8 mouse cellular contexts compared by ENCODE assay signal in genomic region chr2:155357686-155358399, GRCm38 (mm10). TPM values are rescaled to one million over a fixed set of nuclear protein-coding genes. Genes with fewer than 3 reads are reported as not detected.
DNase-seq lines count a peak whose midpoint lies in the region; ATAC-seq lines count a peak whose summit lies in the region.

No protein-coding gene starts in this region.

- H3K27me3 ChIP-seq in forebrain, embryonic 16.5 days (replicated peaks; ENCODE audit: control insufficient read depth, insufficient read depth, low read length) = peaks cover 3% of the 10 kb centered on the region; the same call in 1 of the 2 replicates
- no peaks in the 10 kb centered on the region for H3K27me3 ChIP-seq in midbrain, embryonic 14.5 days (ENCODE audit: control insufficient read depth, insufficient read depth, low read length)

- H3K36me3 ChIP-seq in forebrain, embryonic 16.5 days (ENCODE audit: control insufficient read depth, insufficient read depth) = no peaks in the 10 kb centered on the region
- H3K36me3 ChIP-seq in midbrain, embryonic 14.5 days (ENCODE audit: control insufficient read depth, insufficient read depth, low read length) = no peaks in the 10 kb centered on the region

- peak overlapping the region; percentile 87 for H3K4me2 ChIP-seq in forebrain, embryonic 16.5 days (ENCODE audit: low read length)
- peak overlapping the region; percentile 59 for H3K4me2 ChIP-seq in midbrain, embryonic 14.5 days (ENCODE audit: low read length)

- peak; percentile 43 for ATAC-seq in forebrain, embryonic 16.5 days
- ATAC-seq in midbrain, embryonic 14.5 days (ENCODE audit: low FRiP score, low TSS enrichment) = peak; percentile 48

- H3K4me3 ChIP-seq in forebrain, embryonic 16.5 days (replicated peaks; ENCODE audit: low read length) = peak overlapping the region; percentile 70
- peak overlapping the region; percentile 74 for H3K4me3 ChIP-seq in midbrain, embryonic 14.5 days (replicated peaks; ENCODE audit: low read depth, low read length)

- DNase-seq in left cerebral cortex, adult 18-20 months (ENCODE audit: low spot score in 2 of 2) = peak; percentile 7 to 8
- DNase-seq in left cerebral cortex, adult 8-10 months (ENCODE audit: low spot score in 2 of 2) = no peak
- DNase-seq in brain, adult 2 months (ENCODE audit: low read depth, low spot score) = peak; percentile 74
- peak; percentile 70 for DNase-seq in kidney, postnatal 14 days
- peak; percentile 60 for DNase-seq in midbrain, embryonic 14.5 days
- no peak for DNase-seq in urinary bladder, adult 2 months (ENCODE audit: low spot score)
- DNase-seq in spleen, postnatal 4 days (ENCODE audit: low spot score in 2 of 2) = no peak

- peak overlapping the region; percentile 74 for H3K27ac ChIP-seq in forebrain, embryonic 16.5 days (ENCODE audit: low read length)
- H3K27ac ChIP-seq in midbrain, embryonic 14.5 days (replicated peaks; ENCODE audit: low read depth, low read length) = peak overlapping the region; percentile 20

- peaks cover 15% of the 10 kb centered on the region for H3K4me1 ChIP-seq in forebrain, embryonic 16.5 days (replicated peaks; ENCODE audit: control insufficient read depth, insufficient read depth, low read length)
- H3K4me1 ChIP-seq in midbrain, embryonic 14.5 days (ENCODE audit: control insufficient read depth, insufficient read depth, low read length) = 0 out of 2 replicates have a peak, but pooled peaks cover 8% of the 10 kb centered on the region

- H3K9me3 ChIP-seq in forebrain, embryonic 16.5 days (ENCODE audit: control insufficient read depth, low read length) = no peaks in the 10 kb centered on the region
- H3K9me3 ChIP-seq in midbrain, embryonic 14.5 days (ENCODE audit: control insufficient read depth, low read length) = no peaks in the 10 kb centered on the region

- H3K9ac ChIP-seq in forebrain, embryonic 16.5 days (replicated peaks; ENCODE audit: low read depth, low read length) = peak overlapping the region; percentile 60
- peak overlapping the region; percentile 44 for H3K9ac ChIP-seq in midbrain, embryonic 14.5 days (replicated peaks; ENCODE audit: low read length)

- WGBS in forebrain, embryonic 16.5 days = 32% methylated on average over 14 of the region's 14 CpGs
- 35% methylated on average over 14 of the region's 14 CpGs for WGBS in midbrain, embryonic 14.5 days

RNA-seq across cellular contexts. Expression of gene Pigu, which starts 0.6 kb away (rescaled TPM):
- total RNA-seq in left cerebral cortex, adult 18-20 months (2021) = 10 to 100 TPM; 27.5 to 31.2 TPM
- 10 to 100 TPM; 27.4 to 30.1 (median 28.9) TPM for total RNA-seq in left cerebral cortex, adult 8-10 months (2022)
- 53.4 and 60.4 TPM in 2 replicates for polyA plus RNA-seq in forebrain, embryonic 16.5 days (2015; fragmentation: Nextera tagmentation; extraction: Ambion mirVana)
- 63.5 and 65.8 TPM in 2 replicates for polyA plus RNA-seq in midbrain, embryonic 14.5 days (2014; fragmentation: Nextera tagmentation; extraction: Ambion mirVana)
- polyA plus RNA-seq in urinary bladder, adult 2 months (2012; rRNA removed) = 28.0 and 32.2 TPM in 2 replicates

RNA-seq across cellular contexts. Expression of gene Trp53inp2, which starts 23.0 kb away (rescaled TPM):
- 100 to 1,000 TPM; 114 to 126 TPM for total RNA-seq in left cerebral cortex, adult 18-20 months (2021)
- total RNA-seq in left cerebral cortex, adult 8-10 months (2022) = 100 to 1,000 TPM; 118 to 124 (median 121) TPM
- 82.1 and 83.2 TPM in 2 replicates for polyA plus RNA-seq in forebrain, embryonic 16.5 days (2015; fragmentation: Nextera tagmentation; extraction: Ambion mirVana)
- 82.5 and 98.6 TPM in 2 replicates for polyA plus RNA-seq in midbrain, embryonic 14.5 days (2014; fragmentation: Nextera tagmentation; extraction: Ambion mirVana)
- 82.3 and 107 TPM in 2 replicates for polyA plus RNA-seq in urinary bladder, adult 2 months (2012; rRNA removed)

Comparison
In these comparisons a context has a peak if more than half of its experiments do, and no peak if none do; other contexts are left out.
1. DNase-seq: peak in left cerebral cortex, adult 18-20 months (2 of 2), brain, adult 2 months (single experiment), kidney, postnatal 14 days (single experiment) and midbrain, embryonic 14.5 days (single experiment); none in left cerebral cortex, adult 8-10 months (0 of 2), urinary bladder, adult 2 months (single experiment) and spleen, postnatal 4 days (0 of 2).